Mouse (Mus musculus) right cerebral cortex, postnatal 25 days (tissue): Measurements from ENCODE around the gene E2f2.

Source experiments
- DNase-seq: peaks from one replicate; pipeline ENCODE4 v3.0.0; 2022

Gene E2f2

DNA sequence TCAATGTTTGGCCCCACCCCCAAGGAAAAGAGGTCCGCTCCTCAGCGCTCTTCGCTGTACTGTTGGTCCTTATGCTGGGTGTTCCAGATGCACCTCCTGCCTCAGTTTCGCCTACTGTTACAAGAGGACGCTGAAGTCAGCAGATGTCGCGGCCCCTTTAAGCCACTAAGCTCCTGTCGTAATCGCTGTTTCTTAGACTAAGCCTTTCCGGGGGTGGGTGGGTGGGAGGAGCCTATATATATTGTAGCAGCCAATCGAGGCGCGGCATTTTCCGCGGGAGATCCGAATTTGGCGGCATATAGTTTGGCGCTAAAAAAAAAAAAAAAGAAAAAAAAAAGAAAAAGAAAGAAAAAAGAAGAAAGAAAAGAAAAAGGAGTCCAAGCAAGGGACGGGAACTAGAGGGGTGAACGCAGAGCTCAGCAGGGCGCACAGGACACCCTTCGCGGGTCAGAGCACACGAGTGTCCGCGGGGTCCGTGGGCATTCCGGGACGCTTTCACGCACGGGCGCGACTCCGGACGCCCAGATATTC is at the start of gene E2f2:
Gene E2f2 (plus strand): TSS at position 384 of the 531 bp plus-strand sequence.
- peak; percentile 25 for DNase-seq

DNA sequence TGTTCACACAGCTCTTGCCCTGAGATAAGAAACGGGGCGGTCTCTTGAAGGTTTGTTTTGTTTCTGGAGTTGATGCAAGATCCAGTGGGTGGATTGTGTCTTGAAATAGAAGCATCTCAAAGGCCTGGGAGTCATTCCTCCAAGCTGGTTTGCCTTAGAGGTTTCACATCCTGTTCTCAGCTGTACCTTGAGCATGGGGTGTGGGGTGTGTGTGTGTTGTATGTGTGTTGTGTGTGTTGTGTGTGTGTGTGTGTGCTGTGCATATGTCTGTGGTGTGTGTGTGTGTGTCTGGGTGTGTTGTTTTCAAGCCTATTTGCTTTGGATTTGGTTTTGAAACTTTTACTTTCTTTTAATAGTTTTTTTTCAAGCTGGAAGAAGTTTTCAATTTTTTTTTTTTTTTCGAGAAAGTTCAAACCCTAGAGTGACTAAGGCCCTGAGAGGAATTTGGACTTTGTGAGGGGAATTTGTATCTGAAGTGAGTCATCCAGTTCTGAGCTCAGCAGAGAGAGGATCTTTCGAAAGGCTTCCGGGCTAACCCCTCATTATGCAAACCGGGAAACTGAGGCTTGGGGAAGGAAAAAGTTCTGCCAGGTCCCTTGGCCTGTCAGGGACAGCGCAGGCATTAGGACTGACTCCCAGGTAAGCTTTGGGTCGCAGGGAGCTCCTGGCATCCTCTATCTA is 48.9 kb upstream of the E2f2 start:
- no peak for DNase-seq

- DNase-seq: no peak
Observed at GRCm38 (mm10) chr4:136123792-136124161, 48.4 kb upstream of the E2f2 start.

DNA sequence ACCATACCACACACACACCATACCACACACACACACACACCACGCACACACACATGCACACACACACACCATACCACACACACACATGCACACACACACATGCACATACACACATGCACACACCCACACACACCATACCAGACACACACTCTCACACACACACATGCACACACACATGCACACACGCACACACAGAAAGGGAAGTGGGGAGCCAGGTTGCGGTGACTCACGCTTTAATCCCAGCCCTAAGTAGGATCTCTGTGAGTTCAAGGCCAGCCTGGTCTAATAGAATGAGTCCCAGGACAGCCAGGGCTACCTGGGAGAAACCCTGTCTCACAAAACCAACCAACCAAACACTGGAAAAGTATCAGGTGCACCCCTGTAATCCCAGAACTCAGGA is 47.6 kb upstream of the E2f2 start:
- no peak for DNase-seq

DNA sequence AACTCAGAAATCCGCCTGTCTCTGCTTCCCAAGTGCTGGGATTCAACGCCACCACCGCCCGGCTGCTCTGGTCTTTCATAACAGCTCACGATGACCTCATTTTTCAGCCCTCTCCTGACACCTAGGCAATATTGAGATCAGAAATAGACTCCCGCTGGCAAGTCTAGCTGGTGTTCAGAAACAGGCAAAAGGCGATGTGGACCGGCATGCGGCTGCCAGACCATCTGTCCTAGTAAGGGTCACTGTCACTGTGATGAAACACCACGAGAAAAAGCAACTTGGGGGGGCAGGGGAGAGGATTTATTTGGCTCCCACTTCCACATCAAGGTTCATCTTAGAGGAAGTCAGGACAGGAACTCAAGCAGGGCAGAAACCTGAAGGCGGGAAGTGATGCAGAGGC is 46.7 kb upstream of the E2f2 start:
- DNase-seq: no peak

DNA sequence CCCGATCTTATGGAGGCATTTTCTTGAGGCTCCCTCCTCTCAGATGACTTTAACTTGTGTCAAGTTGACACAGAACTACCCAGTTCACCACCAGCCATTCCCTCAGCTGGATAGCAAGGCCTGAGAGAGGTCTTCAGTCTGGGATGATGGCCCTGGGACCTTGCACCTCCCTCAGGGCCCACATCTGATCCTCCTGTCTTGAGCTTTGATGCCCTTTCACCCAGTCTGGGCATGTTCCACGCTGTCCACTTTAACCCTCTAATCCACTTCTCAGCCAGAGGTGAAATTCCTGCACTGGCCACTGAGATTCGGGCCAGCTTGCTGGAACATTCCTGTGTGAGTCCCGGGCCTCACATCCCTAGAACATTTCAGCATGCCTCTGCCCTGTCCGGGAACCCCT is 46.2 kb upstream of the E2f2 start:
- DNase-seq: no peak

DNA sequence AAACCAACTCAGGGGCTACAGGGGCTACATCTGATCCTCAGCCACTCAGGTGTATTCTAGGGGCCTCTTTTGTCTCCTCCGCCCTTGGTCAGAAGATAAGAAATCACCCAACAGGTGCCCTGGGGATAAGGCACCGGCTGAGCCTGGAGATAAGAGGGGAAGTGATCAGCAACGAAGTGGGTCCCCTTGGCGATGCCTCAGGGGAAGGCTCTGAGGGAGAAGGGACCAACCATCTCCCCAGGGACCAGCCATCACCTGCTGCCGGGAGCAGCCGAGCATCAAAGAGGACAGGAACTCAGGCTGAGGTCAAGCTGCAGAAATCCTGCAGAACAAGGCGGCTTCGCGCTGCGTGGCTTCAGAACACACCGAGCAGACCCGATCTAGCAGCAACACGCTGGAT is 44.5 kb upstream of the E2f2 start:
- no peak for DNase-seq

GRCm38 (mm10) chr4:136129842-136130241 is 42.4 kb upstream of the E2f2 start:
- no peak for DNase-seq

DNA sequence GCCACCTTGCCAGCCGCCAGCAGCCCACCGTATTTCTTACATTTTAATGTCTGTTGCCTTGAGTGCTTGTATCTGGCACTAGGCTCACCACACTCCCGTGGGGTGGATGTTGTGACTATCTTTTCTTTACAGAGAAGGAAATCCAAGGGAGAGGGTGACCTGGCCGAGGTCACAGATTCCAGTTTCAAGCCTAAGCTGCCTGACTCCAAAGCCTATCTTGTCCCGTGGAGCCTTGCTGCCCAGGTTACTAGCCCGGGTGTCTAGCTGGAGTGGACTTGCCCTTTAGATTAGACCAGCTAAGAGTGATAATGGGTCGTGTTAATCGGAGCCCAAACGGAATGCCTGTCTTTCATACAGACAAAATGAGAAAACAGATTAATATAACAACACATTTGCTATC is 38.4 kb upstream of the E2f2 start:
- no peak for DNase-seq

DNA sequence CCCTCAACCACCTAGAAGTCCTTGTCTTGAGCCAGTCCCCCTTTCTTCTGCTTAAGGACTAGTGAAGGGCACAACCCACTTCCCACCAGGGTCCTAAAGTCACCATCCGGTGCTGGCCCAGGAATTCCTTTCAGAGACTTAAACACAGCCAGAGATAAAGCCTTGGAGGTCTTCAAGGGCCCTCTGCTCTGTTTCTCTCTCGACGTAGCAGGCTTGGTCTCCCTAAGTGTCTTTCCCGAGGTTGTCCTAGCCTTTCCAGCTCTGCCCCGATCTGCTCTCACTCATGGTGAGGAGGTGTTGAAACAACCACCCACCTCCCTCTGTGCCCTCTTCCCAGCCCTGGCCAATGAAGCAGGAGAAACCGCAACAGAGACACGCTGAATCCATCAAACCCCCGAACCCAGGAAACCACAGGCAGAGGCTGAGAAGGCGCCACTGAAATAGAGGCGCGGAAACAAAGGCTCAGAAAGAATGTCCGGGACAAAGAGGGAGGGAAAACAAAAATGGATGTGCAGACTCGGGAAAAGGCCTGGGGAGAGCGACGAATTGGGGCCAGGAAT is 37.7 kb upstream of the E2f2 start:
- no peak for DNase-seq

- DNase-seq: peak; percentile 48
Observed at GRCm38 (mm10) chr4:136134978-136135873, 37.0 kb upstream of the E2f2 start.

- DNase-seq: no peak
Observed at GRCm38 (mm10) chr4:136135874-136136728, 36.1 kb upstream of the E2f2 start.

GRCm38 (mm10) chr4:136139326-136140110 is 32.7 kb upstream of the E2f2 start:
- DNase-seq: no peak

- DNase-seq: peak; percentile 74
Observed at GRCm38 (mm10) chr4:136140327-136141250, 31.6 kb upstream of the E2f2 start.

DNA sequence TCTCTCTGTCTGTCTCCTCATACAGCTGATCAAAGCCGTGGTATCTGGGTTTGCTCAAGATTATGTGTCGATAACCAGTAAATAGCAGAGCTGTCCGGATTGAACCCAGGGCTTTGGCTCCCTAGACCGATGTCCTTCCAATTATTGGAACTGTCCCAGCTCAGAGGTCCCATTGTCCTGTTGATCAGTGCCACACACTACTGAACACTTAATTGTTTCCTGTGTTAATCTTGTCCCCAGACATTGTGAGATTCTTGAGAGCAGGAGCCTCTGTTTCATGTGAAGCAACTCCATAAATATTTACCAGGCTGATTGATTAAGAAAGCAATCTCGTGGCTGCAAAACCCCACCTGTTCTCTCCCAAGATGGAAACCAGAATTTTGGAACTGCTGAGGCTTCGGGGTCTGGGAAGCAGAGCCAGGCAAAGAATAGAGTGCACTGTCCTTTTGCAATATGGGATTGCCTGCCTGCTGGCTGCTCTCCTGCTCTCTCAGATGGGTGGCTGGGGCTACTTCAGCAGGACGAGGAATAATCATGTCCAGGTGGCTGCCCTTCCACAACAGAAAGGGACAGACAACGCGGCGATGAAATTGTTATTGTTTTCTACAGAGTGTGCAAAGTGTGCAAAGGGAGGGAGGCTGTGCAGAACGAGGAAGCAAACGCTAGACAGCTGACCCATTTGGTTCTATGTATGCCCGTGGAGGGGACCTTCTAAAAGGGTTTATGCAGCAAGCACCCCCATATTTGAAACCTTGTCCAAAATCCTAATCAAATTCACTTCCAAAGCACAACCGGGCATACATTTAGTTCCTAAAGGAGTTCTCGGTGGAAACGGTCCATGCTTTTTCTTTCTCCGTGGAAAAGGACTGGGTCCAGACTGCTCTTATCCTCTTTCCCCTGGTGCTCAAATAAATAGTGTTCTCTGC is 29.7 kb upstream of the E2f2 start:
- DNase-seq: no peak

DNA sequence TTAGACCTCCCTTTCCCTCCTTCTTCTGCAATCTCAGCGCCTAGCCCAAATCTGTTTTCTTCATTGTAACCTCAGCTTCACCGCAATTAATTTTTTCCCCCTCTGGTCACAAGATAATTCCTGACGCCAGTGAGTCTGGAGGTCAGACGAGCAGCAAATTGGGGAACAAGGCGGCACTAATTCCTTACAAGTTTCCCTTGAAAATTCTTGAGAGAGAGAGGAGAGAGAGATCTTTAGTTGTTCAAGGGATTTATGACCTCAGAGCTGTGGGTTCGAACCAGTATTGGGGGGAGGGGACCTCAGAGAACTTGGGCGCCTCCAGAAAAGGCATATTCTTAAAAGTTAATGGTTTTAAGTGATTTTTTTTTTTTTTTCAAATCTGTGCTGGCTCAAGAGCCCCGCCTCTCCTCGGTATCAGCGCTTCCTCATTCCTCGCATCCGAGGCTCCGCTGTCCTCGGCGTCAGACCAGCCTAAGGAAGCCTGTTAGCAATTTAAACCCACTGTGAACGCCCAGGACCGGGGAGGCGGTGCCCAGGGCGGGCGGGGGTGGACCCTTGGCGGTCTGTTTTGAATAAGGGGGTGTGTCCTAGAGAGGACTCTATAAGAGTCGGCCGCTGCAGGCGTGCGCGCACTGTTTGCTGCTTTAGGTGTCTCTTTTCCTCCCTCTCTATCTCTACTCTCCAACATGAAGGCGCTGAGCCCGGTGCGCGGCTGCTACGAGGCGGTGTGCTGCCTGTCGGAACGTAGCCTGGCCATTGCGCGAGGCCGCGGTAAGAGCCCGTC is 28.8 kb upstream of the E2f2 start, which contains the start of gene Id3:
Gene Id3 (plus strand): TSS at position 305 of the 784 bp plus-strand sequence.
- DNase-seq: peak; percentile 79

DNA sequence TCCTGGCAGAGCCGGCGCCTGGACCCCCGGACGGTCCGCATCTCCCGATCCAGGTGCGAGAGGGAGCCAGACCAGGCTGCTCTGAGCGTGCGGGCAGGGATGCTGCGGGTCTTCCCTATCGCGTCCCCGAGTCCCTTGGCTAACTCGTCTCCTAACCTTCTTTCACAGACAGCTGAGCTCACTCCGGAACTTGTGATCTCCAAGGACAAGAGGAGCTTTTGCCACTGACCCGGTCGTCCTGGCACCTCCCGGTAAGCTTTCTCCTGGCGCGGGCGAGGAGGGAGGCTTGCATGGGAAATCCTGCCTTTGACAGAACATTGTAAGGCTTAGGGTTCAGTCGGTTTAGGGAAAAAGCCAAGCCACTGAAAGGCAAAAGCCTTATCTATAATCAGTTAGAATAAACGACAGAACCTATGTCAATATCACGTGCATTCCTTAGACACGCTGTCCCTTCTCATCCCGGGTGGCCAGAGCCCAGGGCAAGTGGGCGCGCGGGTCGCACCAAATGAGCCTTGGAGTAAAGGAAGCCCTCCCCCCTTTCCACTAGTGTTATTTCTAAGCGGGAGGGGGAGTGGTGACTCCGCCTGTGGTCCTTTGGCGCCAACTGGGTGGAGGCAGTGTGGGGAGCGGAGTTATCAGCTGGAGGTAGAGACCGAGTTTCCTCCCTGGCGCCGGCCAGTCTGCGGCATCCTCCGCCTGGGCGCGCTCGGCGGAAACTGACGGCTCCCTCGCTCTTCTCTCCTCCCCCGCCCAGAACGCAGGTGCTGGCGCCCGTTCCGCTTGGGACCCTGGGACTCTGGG is 27.9 kb upstream of the E2f2 start:
- peak; percentile 40 for DNase-seq

DNA sequence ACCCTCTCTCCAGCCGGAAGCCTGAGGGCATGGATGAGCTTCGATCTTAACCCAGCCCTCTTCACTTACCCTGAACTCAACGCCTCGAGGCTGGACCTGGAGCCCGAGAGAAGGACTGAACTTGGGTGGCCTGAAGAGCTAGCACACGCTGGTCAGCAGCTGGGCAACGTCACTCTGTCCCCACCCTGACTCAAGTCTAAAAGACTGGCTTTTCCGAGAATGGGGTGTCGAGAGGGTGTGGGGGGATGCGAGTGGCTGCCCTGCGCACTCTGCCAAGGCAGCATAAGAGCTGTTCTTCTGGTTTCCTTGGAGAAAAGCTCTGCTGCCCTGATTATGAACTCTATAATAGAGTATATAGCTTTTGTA is 27.3 kb upstream of the E2f2 start:
- no peak for DNase-seq
